Mouse (Mus musculus) embryonic facial prominence, embryonic 12.5 days (tissue): ENCODE results near the gene Stxbp6. TPM values are rescaled to one million over a fixed set of nuclear protein-coding genes. Genes with fewer than 3 reads are reported as not detected.

Source experiments
- ATAC-seq: fragments of 200-750 bp; cut with Nextera tagmentation; 2 replicates; pipeline ENCODE4 v1.8.0; 2017; ENCODE audit not compliant: insufficient number of reproducible peaks, insufficient read depth, low FRiP score, low TSS enrichment
- H3K27ac ChIP-seq: fragments of 300-500 bp; sonication (generic); 2 replicates; pipeline ENCODE4 v1.5.1; 2016; ENCODE audit warnings: mild to moderate bottlenecking
- H3K27me3 ChIP-seq: fragments of 300-500 bp; sonication (generic); 2 replicates; pipeline ENCODE4 v1.6.1; 2016; ENCODE audit warnings: mild to moderate bottlenecking, moderate library complexity
- H3K36me3 ChIP-seq: fragments of 300-500 bp; sonication (generic); 2 replicates; pipeline ENCODE4 v1.6.1; 2016; ENCODE audit warnings: mild to moderate bottlenecking
- H3K4me1 ChIP-seq: fragments of 300-500 bp; sonication (generic); 2 replicates; pipeline ENCODE4 v1.6.1; 2016
- H3K4me2 ChIP-seq: fragments of 300-500 bp; sonication (generic); replicated peaks from 2 replicates; pipeline ENCODE4 v1.6.1; 2016; ENCODE audit warnings: mild to moderate bottlenecking, moderate library complexity
- H3K4me3 ChIP-seq: fragments of 300-500 bp; sonication (generic); 2 replicates; pipeline ENCODE4 v1.5.1; 2016; ENCODE audit warnings: mild to moderate bottlenecking
- H3K9ac ChIP-seq: fragments of 300-500 bp; sonication (generic); 2 replicates; pipeline ENCODE4 v1.6.1; 2016; ENCODE audit warnings: mild to moderate bottlenecking, moderate library complexity
- H3K9me3 ChIP-seq: fragments of 300-500 bp; sonication (generic); 2 replicates; pipeline ENCODE4 v1.6.1; 2016; ENCODE audit warnings: mild to moderate bottlenecking, moderate library complexity
- WGBS: fragments of 180-500 bp; shearing (Covaris S2); methylation state at CpG from one replicate; pipeline ENCODE4 v1.1.7; 2016; 5-methylcytosine and 5-hydroxymethylcytosine counted together
- polyA plus RNA-seq: library from polyadenylated mRNA; unstranded; fragments of >200 nt; fragmentation: Nextera tagmentation; extraction: Ambion mirVana; gene quantifications from 2 replicates; pipeline ENCODE4 v1.2.1, GENCODE M21; 2016

Gene Stxbp6
- polyA plus RNA-seq, 1 experiment from 2014 or later = 12.0 TPM

DNA sequence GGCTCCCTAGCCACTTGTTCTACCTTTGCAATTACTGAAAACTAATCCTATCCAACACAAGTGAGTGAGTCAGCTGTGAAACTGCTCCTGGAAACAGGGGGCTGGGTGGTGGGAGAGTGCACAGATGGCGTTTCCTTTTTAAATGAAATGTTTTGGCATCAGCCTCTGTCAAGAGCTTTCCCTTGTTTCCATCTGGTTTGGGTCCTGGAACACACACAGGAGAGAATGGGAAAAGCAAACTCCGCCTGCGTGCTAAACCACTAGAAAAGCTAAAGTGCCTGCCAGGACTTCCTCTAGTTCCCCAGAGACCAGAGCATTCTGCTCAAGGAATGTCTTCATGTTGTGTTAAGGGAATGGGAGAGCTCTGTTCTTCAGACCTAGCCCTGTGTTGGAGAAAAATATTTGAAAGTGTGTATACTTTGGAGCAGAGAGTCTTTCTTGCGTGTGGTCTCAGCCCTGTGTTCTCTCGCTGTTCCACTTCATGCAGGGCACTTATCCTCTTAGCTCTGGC lies 61.2 kb downstream of the Stxbp6 start:
- WGBS = 49% methylated on average over 5 of the region's 5 CpGs
- no peaks in the 10 kb centered on the region for H3K9me3 ChIP-seq
- no peak overlapping the region for H3K4me2 ChIP-seq
- peaks cover 8% of the 10 kb centered on the region; the same call in 1 of the 2 replicates for H3K4me1 ChIP-seq
- peak; percentile 77; the same call in 1 of the 2 replicates for ATAC-seq
- no peaks in the 10 kb centered on the region for H3K36me3 ChIP-seq
- no peak overlapping the region for H3K4me3 ChIP-seq
- no peak overlapping the region for H3K27ac ChIP-seq
- no peaks in the 10 kb centered on the region for H3K27me3 ChIP-seq
- H3K9ac ChIP-seq = no peak overlapping the region

GRCm38 (mm10) chr12:45011436-45012089 lies 62.9 kb downstream of the Stxbp6 start:
- Histone ChIP-seq H3K4me1 (peaks cover 8% of the 10 kb centered on the region; the same call in 1 of the 2 replicates), H3K36me3 (no peaks in the 10 kb centered on the region), H3K4me2 (no peak overlapping the region), H3K4me3 (no peak overlapping the region), H3K9me3 (no peaks in the 10 kb centered on the region), H3K27ac (no peak overlapping the region), H3K9ac (no peak overlapping the region), H3K27me3 (no peaks in the 10 kb centered on the region)
- no peak for ATAC-seq
- WGBS = 66% methylated on average over 11 of the region's 11 CpGs

GRCm38 (mm10) chr12:45011006-45011405 lies 63.5 kb downstream of the Stxbp6 start:
- Histone ChIP-seq H3K4me3 (no peak overlapping the region), H3K9ac (no peak overlapping the region), H3K9me3 (no peaks in the 10 kb centered on the region), H3K27ac (no peak overlapping the region), H3K27me3 (no peaks in the 10 kb centered on the region), H3K4me1 (peaks cover 8% of the 10 kb centered on the region; the same call in 1 of the 2 replicates), H3K4me2 (no peak overlapping the region), H3K36me3 (no peaks in the 10 kb centered on the region)
- ATAC-seq = no peak

DNA sequence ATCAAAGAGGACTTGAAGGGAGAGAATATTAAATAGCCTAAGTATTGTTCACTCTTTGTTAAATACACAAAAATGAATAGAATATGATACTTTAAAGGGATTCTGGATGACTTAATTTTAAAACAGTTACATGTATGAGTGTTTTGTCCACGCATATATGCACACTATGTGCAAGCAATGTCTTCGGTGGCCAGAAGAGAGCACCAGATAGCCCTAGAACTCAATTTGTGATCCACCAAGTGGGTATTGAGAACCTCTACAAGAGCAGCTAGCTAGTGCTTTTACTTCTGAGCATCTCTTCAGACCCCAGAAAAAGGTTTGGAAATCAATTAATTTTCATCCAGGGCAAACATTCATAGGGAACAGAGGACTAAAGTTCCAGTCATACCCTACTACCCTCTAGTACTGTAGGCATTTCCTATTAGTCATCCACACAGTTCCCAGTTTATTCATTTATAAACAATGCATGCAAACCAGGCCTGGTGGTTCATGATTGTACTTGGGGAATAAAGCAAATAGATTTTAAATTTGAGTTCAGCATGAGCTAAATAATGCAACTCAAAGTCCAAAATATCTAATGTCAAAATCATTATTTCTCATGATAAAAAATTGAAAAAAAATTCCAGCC lies 64.4 kb downstream of the Stxbp6 start:
- H3K36me3 ChIP-seq = no peaks in the 10 kb centered on the region
- H3K27me3 ChIP-seq = no peaks in the 10 kb centered on the region
- H3K9me3 ChIP-seq = no peaks in the 10 kb centered on the region
- H3K4me1 ChIP-seq = peaks cover 8% of the 10 kb centered on the region; the same call in 1 of the 2 replicates
- ATAC-seq = no peak
- no peak overlapping the region for H3K27ac ChIP-seq
- no peak overlapping the region for H3K4me2 ChIP-seq
- 86% methylated on average over 2 of the region's 2 CpGs for WGBS
- no peak overlapping the region for H3K4me3 ChIP-seq
- H3K9ac ChIP-seq = no peak overlapping the region

GRCm38 (mm10) chr12:45006569-45006968 lies 67.9 kb downstream of the Stxbp6 start:
- Histone ChIP-seq H3K27ac (no peak overlapping the region), H3K36me3 (no peaks in the 10 kb centered on the region), H3K9ac (no peak overlapping the region), H3K4me2 (no peak overlapping the region), H3K4me3 (no peak overlapping the region), H3K27me3 (no peaks in the 10 kb centered on the region), H3K4me1 (peaks cover under 1% of the 10 kb centered on the region; the same call in 1 of the 2 replicates), H3K9me3 (no peaks in the 10 kb centered on the region)
- WGBS = 74% methylated on average over 2 of the region's 2 CpGs
- no peak for ATAC-seq

- ATAC-seq = no peak
- H3K27ac ChIP-seq = no peak overlapping the region
- no peaks in the 10 kb centered on the region for H3K36me3 ChIP-seq
- H3K9me3 ChIP-seq = no peaks in the 10 kb centered on the region
- H3K9ac ChIP-seq = no peak overlapping the region
- no peaks in the 10 kb centered on the region for H3K27me3 ChIP-seq
- 70% methylated on average over 4 of the region's 4 CpGs for WGBS
- H3K4me1 ChIP-seq = no peaks in the 10 kb centered on the region
- no peak overlapping the region for H3K4me2 ChIP-seq
- no peak overlapping the region for H3K4me3 ChIP-seq
Observed at GRCm38 (mm10) chr12:45006049-45006448, 68.5 kb downstream of the Stxbp6 start.

- Histone ChIP-seq H3K4me3 (no peak overlapping the region), H3K4me1 (no peaks in the 10 kb centered on the region), H3K4me2 (no peak overlapping the region), H3K27ac (no peak overlapping the region), H3K9ac (no peak overlapping the region), H3K9me3 (no peaks in the 10 kb centered on the region), H3K36me3 (no peaks in the 10 kb centered on the region), H3K27me3 (no peaks in the 10 kb centered on the region)
- no peak for ATAC-seq
- WGBS = 94% methylated on average over 1 of the region's 1 CpGs
Observed at GRCm38 (mm10) chr12:45001996-45002395, 72.5 kb downstream of the Stxbp6 start.

- WGBS = 92% methylated on average over 4 of the region's 4 CpGs
- Histone ChIP-seq H3K27me3 (no peaks in the 10 kb centered on the region), H3K9me3 (no peaks in the 10 kb centered on the region), H3K4me2 (no peak overlapping the region), H3K4me3 (no peak overlapping the region), H3K9ac (no peak overlapping the region), H3K36me3 (no peaks in the 10 kb centered on the region), H3K4me1 (no peaks in the 10 kb centered on the region), H3K27ac (no peak overlapping the region)
- ATAC-seq = no peak
Observed at GRCm38 (mm10) chr12:44997422-44997821, 77.1 kb downstream of the Stxbp6 start.

DNA sequence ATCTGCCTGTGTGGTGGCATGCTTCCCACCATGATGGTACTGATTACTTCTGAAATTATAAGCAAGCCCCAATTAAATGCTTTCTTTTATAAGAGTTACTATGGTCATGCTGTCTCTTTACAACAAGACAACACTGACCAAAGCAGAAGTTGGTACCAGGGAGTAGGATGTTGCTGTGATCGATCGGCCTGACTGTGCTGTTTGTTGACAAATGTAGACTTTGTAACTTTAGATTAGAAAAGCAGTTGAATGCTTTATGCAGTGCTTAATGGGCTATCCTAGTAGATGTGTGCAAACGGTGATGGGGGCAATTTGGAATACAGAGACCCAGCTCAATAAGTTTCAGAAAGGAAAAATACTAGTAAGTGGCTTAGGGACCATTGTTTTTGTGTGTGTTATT lies 77.6 kb downstream of the Stxbp6 start:
- Histone ChIP-seq H3K27me3 (no peaks in the 10 kb centered on the region), H3K9ac (no peak overlapping the region), H3K9me3 (no peaks in the 10 kb centered on the region), H3K27ac (no peak overlapping the region), H3K4me2 (no peak overlapping the region), H3K4me1 (no peaks in the 10 kb centered on the region), H3K4me3 (no peak overlapping the region), H3K36me3 (no peaks in the 10 kb centered on the region)
- no peak for ATAC-seq
- WGBS = 88% methylated on average over 3 of the region's 3 CpGs

DNA sequence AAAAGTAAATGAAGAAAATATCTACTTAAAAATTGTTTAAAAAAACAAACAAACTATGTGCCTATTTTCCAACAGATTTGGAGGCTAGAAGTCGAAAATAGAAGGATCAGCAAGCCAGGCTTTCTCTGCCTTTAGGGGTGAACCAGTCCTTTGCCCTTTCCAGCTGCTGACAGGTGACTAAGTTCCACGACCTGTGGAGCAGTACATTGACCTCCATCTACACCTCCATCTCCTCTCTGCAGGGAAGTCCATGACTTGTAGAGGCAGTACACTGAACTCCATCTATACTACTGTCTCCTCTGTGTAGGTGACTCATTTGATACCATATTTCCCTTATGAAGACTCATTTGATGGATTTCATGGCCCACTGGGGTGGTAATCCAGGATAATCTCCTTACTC lies 78.2 kb downstream of the Stxbp6 start:
- H3K36me3 ChIP-seq = no peaks in the 10 kb centered on the region
- H3K27me3 ChIP-seq = no peaks in the 10 kb centered on the region
- ATAC-seq = no peak
- no peaks in the 10 kb centered on the region for H3K9me3 ChIP-seq
- H3K4me2 ChIP-seq = no peak overlapping the region
- H3K4me1 ChIP-seq = no peaks in the 10 kb centered on the region
- no peak overlapping the region for H3K27ac ChIP-seq
- WGBS = 57% methylated on average over 2 of the region's 2 CpGs
- H3K4me3 ChIP-seq = no peak overlapping the region
- no peak overlapping the region for H3K9ac ChIP-seq

DNA sequence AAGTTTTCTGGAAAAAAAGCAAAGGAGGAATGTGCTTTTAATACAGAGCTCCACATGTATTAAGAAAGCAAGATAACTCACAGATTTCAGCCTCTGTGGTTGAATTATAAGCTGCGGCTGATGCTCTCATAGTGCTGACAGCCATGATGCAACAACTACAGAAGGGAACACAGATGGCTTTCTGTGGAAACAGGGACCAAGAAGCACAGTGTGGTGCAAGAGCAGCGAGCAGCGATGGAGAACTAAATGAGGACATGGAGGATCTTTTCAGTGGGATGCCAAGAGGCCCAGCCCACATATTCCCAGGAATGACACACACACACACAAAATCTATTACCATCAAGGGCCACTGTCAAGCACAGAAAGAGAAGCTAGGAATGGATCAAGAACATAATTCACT lies 81.1 kb downstream of the Stxbp6 start:
- H3K27ac ChIP-seq = no peak overlapping the region
- H3K9ac ChIP-seq = no peak overlapping the region
- H3K27me3 ChIP-seq = no peaks in the 10 kb centered on the region
- H3K4me2 ChIP-seq = no peak overlapping the region
- 88% methylated on average over 3 of the region's 3 CpGs for WGBS
- no peak for ATAC-seq
- H3K4me1 ChIP-seq = peaks cover 7% of the 10 kb centered on the region; the same call in 1 of the 2 replicates
- H3K9me3 ChIP-seq = no peaks in the 10 kb centered on the region
- no peaks in the 10 kb centered on the region for H3K36me3 ChIP-seq
- no peak overlapping the region for H3K4me3 ChIP-seq

GRCm38 (mm10) chr12:44992847-44993246 lies 81.7 kb downstream of the Stxbp6 start:
- ATAC-seq = no peak
- 76% methylated on average over 4 of the region's 4 CpGs for WGBS

More at GRCm38 (mm10) chr12:44992847-44993246, 81.7 kb downstream of the Stxbp6 start:
- Histone ChIP-seq H3K9me3 (no peaks in the 10 kb centered on the region), H3K9ac (no peak overlapping the region), H3K27me3 (no peaks in the 10 kb centered on the region), H3K4me3 (no peak overlapping the region), H3K36me3 (no peaks in the 10 kb centered on the region), H3K27ac (no peak overlapping the region), H3K4me1 (peaks cover 7% of the 10 kb centered on the region; the same call in 1 of the 2 replicates), H3K4me2 (no peak overlapping the region)
